In genomic region chr8:103166623-103167316, GRCm38 (mm10) we compare ENCODE assay signal across 16 mouse cellular contexts.
A peak's percentile ranks its signal among the peaks of the same experiment; 100 is the strongest.
DNase-seq lines count a peak whose midpoint lies in the region; ATAC-seq lines count a peak whose summit lies in the region.
"Had no signal": no experiment of that assay in that cellular context is flagged by ENCODE, and none has a peak within 500 bp of the region (broad histone marks: within the 10 kb centered on the region; RNA-seq: fewer than 3 reads in every experiment).

No protein-coding gene starts in this region.

- WGBS in neural tube, embryonic 12.5 days: 72% methylated on average over 7 of the region's 7 CpGs
- 57% methylated on average over 7 of the region's 7 CpGs for WGBS in neural tube, embryonic 15.5 days
- 35% methylated on average over 7 of the region's 7 CpGs for WGBS in embryonic facial prominence, embryonic 14.5 days
- 51% methylated on average over 7 of the region's 7 CpGs for WGBS in midbrain, embryonic 11.5 days

- H3K9ac ChIP-seq in neural tube, embryonic 12.5 days: no peak overlapping the region
- no peak overlapping the region for H3K9ac ChIP-seq in neural tube, embryonic 15.5 days (replicated peaks)
- no peak overlapping the region for H3K9ac ChIP-seq in embryonic facial prominence, embryonic 14.5 days (ENCODE audit: low read depth, low read length)
- H3K9ac ChIP-seq in midbrain, embryonic 11.5 days (ENCODE audit: low read length): no peak overlapping the region
- H3K9ac ChIP-seq: intestine, embryonic 15.5 days; liver, embryonic 12.5 days had no signal

- DNase-seq in embryonic facial prominence, embryonic 14.5 days (ENCODE audit: low spot score): peak; percentile 40
- DNase-seq in midbrain, embryonic 11.5 days (ENCODE audit: low spot score, missing footprints): no peak
- no peak for DNase-seq in kidney, adult 8-10 months
- DNase-seq in gastrocnemius, postnatal 36 days: no peak
- no peak for DNase-seq in adrenal gland, adult 8-10 months
- DNase-seq: cerebellum, adult 11-12 months; gastrocnemius, adult 2 months; heart, postnatal 14 days had no signal

- H3K9me3 ChIP-seq in neural tube, embryonic 12.5 days: no peaks in the 10 kb centered on the region
- no peaks in the 10 kb centered on the region for H3K9me3 ChIP-seq in neural tube, embryonic 15.5 days (replicated peaks)
- H3K9me3 ChIP-seq in embryonic facial prominence, embryonic 14.5 days (ENCODE audit: control insufficient read depth, low read length): no peaks in the 10 kb centered on the region
- no peaks in the 10 kb centered on the region for H3K9me3 ChIP-seq in midbrain, embryonic 11.5 days (ENCODE audit: control insufficient read depth, low read length)
- H3K9me3 ChIP-seq: intestine, embryonic 15.5 days; liver, embryonic 12.5 days; megakaryocyte, embryonic 14.5 days had no signal

- H3K4me2 ChIP-seq in neural tube, embryonic 12.5 days (replicated peaks): no peak overlapping the region
- H3K4me2 ChIP-seq in neural tube, embryonic 15.5 days: no peak overlapping the region
- H3K4me2 ChIP-seq in embryonic facial prominence, embryonic 14.5 days (ENCODE audit: low read depth, low read length): no peak overlapping the region
- H3K4me2 ChIP-seq in midbrain, embryonic 11.5 days: no peak overlapping the region
- H3K4me2 ChIP-seq: intestine, embryonic 15.5 days; liver, embryonic 12.5 days had no signal

- no peak overlapping the region for H3K27ac ChIP-seq in neural tube, embryonic 12.5 days
- H3K27ac ChIP-seq in neural tube, embryonic 15.5 days (replicated peaks): no peak overlapping the region
- H3K27ac ChIP-seq in embryonic facial prominence, embryonic 14.5 days (replicated peaks; ENCODE audit: low read depth, low read length): no peak overlapping the region
- H3K27ac ChIP-seq in midbrain, embryonic 11.5 days (ENCODE audit: low read depth, low read length): no peak overlapping the region
- H3K27ac ChIP-seq: gastrocnemius, adult 2 months; intestine, embryonic 15.5 days; left cerebral cortex, adult 2 months; liver, embryonic 12.5 days had no signal

- intact Hi-C loops in gastrocnemius, postnatal 36 days (cut with DNase I): no loop called here

- ATAC-seq in neural tube, embryonic 12.5 days (ENCODE audit: low FRiP score, low read depth): 0 out of 2 replicates have a peak, but pooled peaks have one; percentile 44
- no peak for ATAC-seq in neural tube, embryonic 15.5 days (ENCODE audit: low FRiP score)
- ATAC-seq in embryonic facial prominence, embryonic 14.5 days (ENCODE audit: low read depth): peak; percentile 63; the same call in 1 of the 2 replicates
- ATAC-seq in midbrain, embryonic 11.5 days (ENCODE audit: low FRiP score): peak; percentile 92
- ATAC-seq: activated CD4-positive, CD25-positive, alpha-beta regulatory T cell, adult 4 months; intestine, embryonic 15.5 days; liver, embryonic 12.5 days; lung, postnatal 0 days had no signal

- H3K4me1 ChIP-seq in neural tube, embryonic 12.5 days: no peaks in the 10 kb centered on the region
- H3K4me1 ChIP-seq in neural tube, embryonic 15.5 days: no peaks in the 10 kb centered on the region
- no peaks in the 10 kb centered on the region for H3K4me1 ChIP-seq in embryonic facial prominence, embryonic 14.5 days (ENCODE audit: control insufficient read depth, insufficient read depth, low read length)
- H3K4me1 ChIP-seq in midbrain, embryonic 11.5 days (ENCODE audit: control insufficient read depth, insufficient read depth, low read length): no peaks in the 10 kb centered on the region
- H3K4me1 ChIP-seq: intestine, embryonic 15.5 days; liver, embryonic 12.5 days; megakaryocyte, embryonic 14.5 days had no signal

- H3K27me3 ChIP-seq in neural tube, embryonic 12.5 days (replicated peaks): no peaks in the 10 kb centered on the region
- H3K27me3 ChIP-seq in neural tube, embryonic 15.5 days (replicated peaks): no peaks in the 10 kb centered on the region
- no peaks in the 10 kb centered on the region for H3K27me3 ChIP-seq in embryonic facial prominence, embryonic 14.5 days (replicated peaks; ENCODE audit: control insufficient read depth, insufficient read depth, low read length)
- no peaks in the 10 kb centered on the region for H3K27me3 ChIP-seq in midbrain, embryonic 11.5 days (ENCODE audit: control insufficient read depth, insufficient read depth, low read length)
- H3K27me3 ChIP-seq: intestine, embryonic 15.5 days; liver, embryonic 12.5 days; megakaryocyte, embryonic 14.5 days had no signal

- no peak overlapping the region for H3K4me3 ChIP-seq in neural tube, embryonic 12.5 days
- H3K4me3 ChIP-seq in neural tube, embryonic 15.5 days (replicated peaks): no peak overlapping the region
- no peak overlapping the region for H3K4me3 ChIP-seq in embryonic facial prominence, embryonic 14.5 days (ENCODE audit: low read depth, low read length)
- H3K4me3 ChIP-seq in midbrain, embryonic 11.5 days (ENCODE audit: low read depth, low read length): no peak overlapping the region
- H3K4me3 ChIP-seq: gastrocnemius, adult 2 months; intestine, embryonic 15.5 days; left cerebral cortex, adult 2 months; liver, embryonic 12.5 days; megakaryocyte, embryonic 14.5 days had no signal

- H3K36me3 ChIP-seq in neural tube, embryonic 12.5 days: no peaks in the 10 kb centered on the region
- H3K36me3 ChIP-seq in neural tube, embryonic 15.5 days: no peaks in the 10 kb centered on the region
- no peaks in the 10 kb centered on the region for H3K36me3 ChIP-seq in embryonic facial prominence, embryonic 14.5 days (ENCODE audit: control insufficient read depth, insufficient read depth, low read length)
- H3K36me3 ChIP-seq in midbrain, embryonic 11.5 days (ENCODE audit: control insufficient read depth, insufficient read depth, low read length): no peaks in the 10 kb centered on the region
- H3K36me3 ChIP-seq: intestine, embryonic 15.5 days; liver, embryonic 12.5 days had no signal
